Mouse (Mus musculus) lung, postnatal 25 days (tissue): ENCODE measurements around the gene Tradd.
"Not testable (repeated sequence)": the region's sequence is repeated elsewhere in the genome, so short reads cannot be mapped to it uniquely, and the experiment has no call there.

Source experiments
- DNase-seq: peaks from one replicate; pipeline ENCODE4 v3.0.0; 2022; ENCODE audit warnings: low spot score

Tradd gene

GRCm38 (mm10) chr8:105237442-105238142 lies 26.8 kb downstream of the Tradd start:
- DNase-seq, result no peak

DNA sequence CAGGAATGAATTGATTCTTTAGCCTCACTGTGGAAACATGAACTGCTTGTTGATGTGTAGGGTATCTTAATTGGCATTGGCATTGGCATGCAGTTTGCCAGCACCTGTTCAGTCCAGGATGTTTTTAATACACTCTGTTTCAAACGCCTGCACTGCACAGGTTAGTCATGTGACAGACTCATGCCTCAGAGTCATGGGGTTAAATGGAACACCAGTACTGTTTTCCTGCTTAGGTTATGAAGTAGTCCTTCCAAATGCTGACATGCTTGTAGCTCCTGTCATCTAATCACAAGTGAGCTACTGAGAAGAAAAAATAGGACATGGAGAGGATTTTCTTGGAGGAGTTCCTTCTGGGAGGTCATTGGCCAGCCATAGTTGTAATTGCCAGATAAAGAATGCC lies 29.2 kb downstream of the Tradd start:
- no peak for DNase-seq

DNA sequence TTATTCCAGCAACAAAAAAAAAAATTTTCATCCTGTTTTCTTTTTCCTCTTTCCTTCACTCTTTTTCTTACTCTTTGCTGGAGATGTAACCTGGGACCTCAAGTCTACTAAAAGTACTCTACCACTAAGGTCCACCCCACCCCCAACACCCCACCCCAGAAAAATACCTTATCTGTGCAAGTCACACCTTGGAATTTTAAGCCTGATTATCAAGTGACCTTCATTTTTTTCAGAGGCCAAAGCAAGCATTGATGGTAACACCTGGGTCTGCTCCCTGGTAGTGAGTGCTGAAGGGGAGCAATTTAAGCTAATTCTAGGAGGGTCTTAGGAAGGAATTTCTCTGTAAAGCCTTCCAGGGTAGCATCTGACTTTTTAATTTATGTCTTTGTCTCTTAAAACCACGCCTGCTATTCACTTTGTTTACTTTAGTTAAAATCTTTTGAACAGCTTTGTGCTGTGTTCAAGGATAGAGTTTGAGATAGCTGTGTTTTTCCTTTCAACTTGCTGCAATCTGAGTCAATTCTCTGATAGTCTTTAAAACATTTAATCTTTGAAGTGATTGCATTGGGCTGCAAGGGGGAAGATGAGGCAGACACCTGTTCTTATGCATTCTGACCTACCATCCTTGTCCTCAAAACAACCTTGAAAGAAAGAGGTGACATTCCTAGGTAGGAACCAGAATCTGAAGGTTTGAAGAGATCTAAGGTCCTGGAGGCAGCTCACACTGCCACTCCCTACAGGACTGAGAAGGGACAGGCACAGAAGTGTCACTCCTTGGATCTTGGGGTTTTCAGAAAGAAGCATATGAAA lies 31.1 kb downstream of the Tradd start:
- no peak for DNase-seq

DNA sequence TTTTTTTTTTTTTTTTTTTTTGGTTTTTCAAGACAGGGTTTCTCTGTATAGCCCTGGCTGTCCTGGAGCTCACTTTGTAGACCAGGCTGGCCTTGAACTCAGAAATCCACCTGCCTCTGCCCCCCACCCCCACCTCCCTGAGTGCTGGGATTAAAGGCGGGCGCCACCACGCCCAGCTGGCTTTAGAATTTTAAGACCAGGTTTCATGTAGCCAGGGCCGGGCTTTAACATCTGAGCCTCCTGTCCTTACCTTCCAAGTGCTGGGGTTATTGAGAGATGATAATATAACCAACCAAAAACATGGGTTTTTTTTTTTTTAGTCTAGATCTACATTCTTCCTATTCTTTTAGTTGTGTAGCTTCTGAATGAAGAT lies 32.1 kb downstream of the Tradd start:
- DNase-seq, result not testable (repeated sequence)

DNA sequence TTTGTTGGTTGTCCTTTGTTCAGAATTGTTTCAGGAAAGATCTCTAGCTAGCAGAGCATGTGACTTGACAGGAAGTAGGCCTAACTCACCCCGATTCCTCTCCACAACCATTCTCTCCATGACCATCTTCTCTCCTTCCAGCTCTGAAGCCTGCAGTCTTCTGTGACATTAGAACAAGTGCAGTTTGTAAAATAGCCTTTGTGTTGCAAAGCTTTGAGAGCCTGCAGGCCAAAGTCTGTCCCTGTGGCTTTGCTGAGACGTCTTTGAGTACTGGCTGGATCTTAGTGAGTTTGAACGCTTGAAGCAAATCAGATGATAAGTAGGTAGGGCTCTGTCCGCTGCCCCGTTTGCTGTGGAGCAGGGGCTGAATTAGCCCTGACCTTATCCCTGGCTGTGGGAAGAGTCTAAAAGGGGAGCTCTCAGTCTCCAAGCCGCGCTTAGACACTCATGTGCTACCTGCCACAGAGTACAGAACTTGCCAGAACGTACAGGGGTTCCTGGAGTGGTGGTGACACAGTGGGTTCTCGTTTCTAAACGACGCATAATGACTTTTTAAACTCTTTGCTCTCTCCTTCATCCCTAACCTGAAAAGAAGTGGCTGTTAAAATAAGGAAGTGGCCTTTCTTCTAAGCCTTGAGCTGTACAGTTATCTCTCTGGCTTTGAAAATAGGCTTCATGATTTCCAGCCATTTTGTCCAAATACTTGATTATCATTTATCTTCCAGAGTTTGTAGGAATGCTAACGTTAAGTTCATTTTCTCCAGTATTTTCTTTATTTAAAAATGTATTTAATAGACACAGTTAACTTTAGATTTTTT lies 32.7 kb downstream of the Tradd start:
- DNase-seq, result no peak

- DNase-seq, result peak; percentile 85
Observed at GRCm38 (mm10) chr8:105225917-105226316, 38.5 kb downstream of the Tradd start.

GRCm38 (mm10) chr8:105225272-105225593 lies 39.2 kb downstream of the Tradd start:
- no peak for DNase-seq

DNA sequence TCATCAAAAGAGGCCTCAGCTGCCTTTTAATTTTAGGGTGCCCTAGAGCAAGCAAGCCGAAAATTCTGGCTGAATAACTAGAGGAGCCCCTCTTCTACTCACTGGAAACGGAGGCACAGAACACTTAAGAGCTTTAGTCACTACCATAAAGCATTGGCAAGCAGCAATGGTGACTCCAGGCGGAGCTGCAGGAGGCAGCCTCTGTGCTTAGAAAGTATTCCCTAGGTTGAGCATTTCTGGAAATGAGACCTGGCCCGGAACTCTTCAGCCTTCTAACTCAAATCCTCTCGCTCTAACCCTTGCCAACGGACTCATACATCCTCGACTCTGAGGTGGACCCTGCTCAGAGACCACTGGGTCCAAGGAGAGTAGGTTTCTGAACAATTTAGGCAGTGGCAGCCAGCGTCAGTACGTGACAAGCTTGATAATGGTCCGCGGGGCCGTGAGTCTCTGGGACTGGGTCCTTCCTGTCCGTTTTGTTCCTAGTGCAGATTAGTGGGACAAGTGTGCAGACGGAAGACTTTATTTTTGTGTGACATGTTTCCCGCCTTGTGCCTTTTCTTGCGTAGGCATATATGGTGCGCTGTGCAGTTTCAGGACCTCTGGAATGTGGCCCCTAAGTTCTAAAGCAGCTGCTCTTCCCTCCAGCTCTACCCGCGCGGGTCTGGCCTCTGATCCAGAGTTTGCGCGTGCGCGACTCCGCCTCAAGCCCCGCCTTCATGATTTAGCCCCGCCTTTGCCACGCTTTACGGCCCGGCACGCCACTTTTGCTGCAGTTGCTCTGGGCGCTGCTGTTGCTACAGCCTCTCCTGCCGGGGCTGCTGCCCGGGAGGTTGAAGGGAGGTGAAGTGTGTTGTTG lies 39.8 kb downstream of the Tradd start, which contains the start of gene D230025D16Rik:
Gene D230025D16Rik (plus strand): TSS at position 733 of the 859 bp plus-strand sequence.
- DNase-seq, result peak; percentile 95

DNA sequence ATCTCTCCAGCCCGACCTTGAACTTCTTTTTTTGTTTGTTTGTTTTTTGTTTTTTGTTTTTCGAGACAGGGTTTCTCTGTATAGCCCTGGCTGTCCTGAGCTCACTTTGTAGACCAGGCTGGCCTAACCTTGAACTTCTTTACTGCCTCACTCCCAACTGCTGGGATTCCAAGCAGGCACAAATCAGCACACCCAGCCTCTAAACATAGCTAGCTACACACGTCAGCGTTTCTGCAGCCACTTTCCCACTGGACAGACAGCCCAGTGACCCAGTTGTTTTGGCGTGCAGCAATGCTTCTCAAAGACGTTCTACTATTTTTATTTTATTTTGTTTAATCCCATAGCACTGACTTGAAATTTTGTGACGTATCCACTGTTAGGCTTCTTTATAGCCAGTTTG lies 40.6 kb downstream of the Tradd start:
- no peak for DNase-seq

GRCm38 (mm10) chr8:105217926-105218522 lies 46.4 kb downstream of the Tradd start:
- DNase-seq, result peak; percentile 71

DNA sequence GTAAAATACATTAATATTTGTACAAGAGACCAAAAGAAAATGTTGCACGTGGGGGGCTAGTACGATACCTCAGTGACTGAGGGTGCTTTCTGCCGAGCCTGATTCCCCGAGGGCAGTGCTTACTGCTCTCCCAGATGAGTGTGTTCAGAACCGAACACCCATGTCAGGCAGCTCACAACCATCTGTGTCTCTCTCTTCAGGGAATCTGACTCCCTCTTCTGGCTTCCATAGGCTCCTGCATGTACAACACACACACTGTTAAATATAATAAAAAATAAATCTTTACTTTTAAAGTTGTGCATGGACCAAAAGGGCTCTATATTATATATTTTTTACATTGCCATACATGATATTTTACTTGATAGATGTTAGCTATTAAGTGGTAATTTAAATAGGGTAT lies 50.3 kb downstream of the Tradd start:
- no peak for DNase-seq

DNA sequence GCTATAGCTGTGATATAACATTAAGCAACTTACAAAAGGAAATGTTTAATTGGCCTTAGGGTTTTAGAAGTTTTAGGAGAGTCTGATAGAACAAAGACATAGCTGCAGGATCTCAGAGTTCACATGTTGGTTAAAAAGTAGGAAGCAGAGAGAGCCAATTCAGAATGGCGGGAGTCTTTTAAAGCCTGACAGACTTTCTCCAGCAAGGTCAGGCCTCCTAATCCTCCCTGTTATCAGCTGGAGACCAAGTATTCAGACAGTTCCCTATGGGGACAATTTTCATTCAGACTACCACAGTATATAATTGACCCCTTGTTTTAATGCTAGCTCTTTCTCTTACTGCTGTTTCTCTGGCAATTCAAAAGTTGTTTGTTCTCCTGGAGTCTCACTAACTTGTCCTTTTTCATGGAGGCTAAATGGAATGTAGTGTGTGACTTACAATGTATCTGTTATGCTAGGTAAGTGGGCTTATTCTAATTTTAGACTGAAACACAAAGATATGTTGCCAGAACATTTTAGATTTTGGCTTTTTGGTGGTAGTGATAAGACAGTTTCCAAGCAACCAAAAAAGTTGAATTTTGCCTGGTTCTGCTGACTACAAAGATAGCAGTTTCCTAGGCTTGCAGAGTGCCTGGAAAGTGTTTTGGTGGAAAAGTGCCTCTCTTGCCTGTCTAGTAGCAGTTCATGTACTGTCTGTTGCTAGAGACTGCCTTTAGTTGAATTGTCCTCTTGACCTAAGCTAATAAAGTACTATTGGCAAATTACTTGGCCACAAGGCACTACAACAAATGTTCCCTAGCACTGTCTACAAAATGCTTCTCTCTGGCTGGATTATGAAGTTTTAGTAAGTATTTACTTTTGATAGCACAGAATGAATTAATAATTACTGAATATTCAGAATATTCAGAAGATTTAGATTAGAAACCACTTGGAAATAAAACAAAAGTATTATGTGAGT lies 55.0 kb downstream of the Tradd start:
- no peak for DNase-seq
